Mouse (Mus musculus): ENCODE measurements at regions not wholly inside any gene's neighbourhood (a gene's known extent, or its start where the extent isn't known, plus 50 kb on each side); places are given as distances from the start of the nearest gene placed in this dataset.

DNA sequence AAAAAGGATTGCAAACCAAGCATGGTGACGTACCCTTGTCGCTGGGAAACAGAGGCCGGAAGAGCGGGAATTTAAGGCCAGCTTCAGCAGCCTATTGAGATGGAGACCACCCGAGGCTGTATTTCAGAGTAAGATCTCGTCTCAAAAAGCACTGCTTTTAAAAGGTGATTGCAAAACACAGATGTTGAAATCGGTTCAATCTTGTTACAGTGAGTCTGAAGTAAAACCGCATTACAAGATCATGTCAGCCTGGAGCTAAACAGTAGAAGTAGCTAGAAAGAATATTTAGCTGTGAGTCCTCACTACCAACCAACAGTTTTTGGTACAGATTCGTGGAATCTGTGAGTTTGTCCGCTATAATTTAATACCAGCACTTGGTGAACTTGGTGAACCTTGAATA, 69.0 kb upstream of the Mpp6 start:
- Histone ChIP-seq H3K4me1 (replicated peaks; ENCODE audit: insufficient read depth, low read length) (0 out of 2 replicates have a peak, but pooled peaks cover 6% of the 10 kb centered on the region), H3K4me2 (ENCODE audit: low read length) (no peak overlapping the region), H3K9me3 (replicated peaks; ENCODE audit: low read length) (no peaks in the 10 kb centered on the region), H3K9ac (ENCODE audit: low read depth, low read length) (no peak overlapping the region), H3K27me3 (ENCODE audit: insufficient read depth, low read length) (no peaks in the 10 kb centered on the region), H3K27ac (no peak overlapping the region), H3K36me3 (ENCODE audit: insufficient read depth, low read length) (no peaks in the 10 kb centered on the region), H3K4me3 (replicated peaks; ENCODE audit: low read depth, low read length) (no peak overlapping the region)
- ATAC-seq (replicated peaks; ENCODE audit: low FRiP score, low read depth) (no peak), DNase-seq (ENCODE audit: low spot score) (no peak)
- no peak for TF ChIP-seq CTCF (IDR thresholded peaks at IDR 0.05; ENCODE audit: low read depth)
- 83% methylated on average over 10 of the region's 10 CpGs for WGBS

DNA sequence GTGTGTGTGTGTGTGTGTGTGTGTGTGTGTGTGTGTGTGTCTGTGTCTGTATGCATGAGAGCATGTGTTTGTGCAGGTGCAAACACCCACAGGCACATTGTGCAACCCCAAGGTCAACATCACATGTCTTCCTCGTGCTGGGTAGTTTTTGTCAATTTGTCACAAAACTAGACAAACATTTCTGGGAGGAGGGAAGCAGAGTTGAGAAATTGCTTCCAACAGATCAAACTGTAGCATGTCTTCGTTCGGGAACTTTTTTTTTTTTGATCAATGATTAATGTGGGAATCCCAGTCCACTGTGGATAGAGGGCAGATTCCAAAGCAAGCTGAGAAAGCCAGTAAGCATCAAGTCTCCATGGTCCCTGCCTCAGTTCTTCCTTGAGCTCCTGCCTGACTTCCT, 67.9 kb upstream of the Mpp6 start:
- no peak for TF ChIP-seq CTCF (IDR thresholded peaks at IDR 0.05; ENCODE audit: low read depth)
- DNase-seq (ENCODE audit: low spot score), result peak; percentile 24
- 15% methylated on average over 3 of the region's 3 CpGs for WGBS

DNA sequence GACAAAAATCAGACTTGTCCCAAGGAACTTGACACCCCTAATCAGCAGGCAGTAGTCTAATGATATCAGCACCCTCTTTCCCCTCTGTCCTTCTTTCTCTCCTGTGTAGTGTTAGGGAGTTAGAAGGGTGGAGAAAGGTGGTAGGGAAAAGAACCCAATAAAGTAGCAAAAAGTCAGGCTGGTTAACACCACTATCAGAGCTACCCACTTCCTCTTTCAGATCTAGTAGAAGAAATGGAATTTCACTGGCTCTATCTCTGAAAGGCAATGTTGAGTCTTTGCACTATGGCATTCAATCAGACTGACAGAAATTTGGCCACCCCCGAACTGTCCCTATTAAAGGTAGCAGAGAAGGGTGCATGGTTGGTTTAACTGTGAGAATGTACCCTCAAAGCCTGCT, 65.9 kb upstream of the Mpp6 start:
- ATAC-seq (replicated peaks; ENCODE audit: low FRiP score, low read depth), result no peak
- TF ChIP-seq CTCF (IDR thresholded peaks at IDR 0.05; ENCODE audit: low read depth), result no peak

More for the DNA sequence above, 67.9 kb upstream of the Mpp6 start:
- H3K4me2 ChIP-seq (ENCODE audit: low read length), result no peak overlapping the region
- 0 out of 2 replicates have a peak, but pooled peaks cover 6% of the 10 kb centered on the region for H3K4me1 ChIP-seq (replicated peaks; ENCODE audit: insufficient read depth, low read length)
- H3K9me3 ChIP-seq (replicated peaks; ENCODE audit: low read length), result no peaks in the 10 kb centered on the region
- H3K27me3 ChIP-seq (ENCODE audit: insufficient read depth, low read length), result no peaks in the 10 kb centered on the region
- no peak overlapping the region for H3K9ac ChIP-seq (ENCODE audit: low read depth, low read length)
- H3K27ac ChIP-seq, result no peak overlapping the region
- H3K36me3 ChIP-seq (ENCODE audit: insufficient read depth, low read length), result no peaks in the 10 kb centered on the region
- peak; percentile 65; the same call in 1 of the 2 replicates for ATAC-seq (replicated peaks; ENCODE audit: low FRiP score, low read depth)
- no peak overlapping the region for H3K4me3 ChIP-seq (replicated peaks; ENCODE audit: low read depth, low read length)

DNA sequence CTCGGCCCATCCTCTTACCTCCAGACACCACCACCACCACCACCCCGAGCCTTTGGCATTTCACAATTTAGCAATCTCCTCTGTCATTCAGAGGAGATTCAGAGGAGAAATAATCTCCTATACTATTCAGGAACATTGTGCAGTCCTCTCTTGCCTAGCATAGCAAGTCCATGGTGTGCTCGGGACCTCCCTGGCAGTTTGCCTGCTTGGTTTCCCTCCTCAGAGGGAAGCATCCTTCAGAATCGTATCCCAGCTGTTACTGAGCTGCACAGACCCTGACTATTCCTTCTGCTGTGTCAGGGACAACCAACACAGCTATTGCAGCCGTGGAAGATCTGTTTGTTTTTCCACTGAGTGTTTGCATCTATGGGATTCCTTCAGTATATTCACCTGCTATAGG, 63.3 kb upstream of the Mpp6 start:
- no peak overlapping the region for H3K4me2 ChIP-seq (ENCODE audit: low read length)
- no peaks in the 10 kb centered on the region for H3K36me3 ChIP-seq (ENCODE audit: insufficient read depth, low read length)
- 51% methylated on average over 5 of the region's 5 CpGs for WGBS
- DNase-seq (ENCODE audit: low spot score) (peak; percentile 47), ATAC-seq (replicated peaks; ENCODE audit: low FRiP score, low read depth) (no peak)
- no peak overlapping the region for H3K9ac ChIP-seq (ENCODE audit: low read depth, low read length)
- H3K27me3 ChIP-seq (ENCODE audit: insufficient read depth, low read length), result no peaks in the 10 kb centered on the region
- H3K4me1 ChIP-seq (replicated peaks; ENCODE audit: insufficient read depth, low read length), result no peaks in the 10 kb centered on the region
- TF ChIP-seq CTCF (IDR thresholded peaks at IDR 0.05; ENCODE audit: low read depth), result no peak
- H3K4me3 ChIP-seq (replicated peaks; ENCODE audit: low read depth, low read length), result no peak overlapping the region
- H3K27ac ChIP-seq, result no peak overlapping the region
- H3K9me3 ChIP-seq (replicated peaks; ENCODE audit: low read length), result no peaks in the 10 kb centered on the region

More for the DNA sequence above, 65.9 kb upstream of the Mpp6 start:
- Histone ChIP-seq H3K4me3 (replicated peaks; ENCODE audit: low read depth, low read length) (no peak overlapping the region), H3K36me3 (ENCODE audit: insufficient read depth, low read length) (no peaks in the 10 kb centered on the region), H3K27me3 (ENCODE audit: insufficient read depth, low read length) (no peaks in the 10 kb centered on the region), H3K9ac (ENCODE audit: low read depth, low read length) (no peak overlapping the region), H3K9me3 (replicated peaks; ENCODE audit: low read length) (no peaks in the 10 kb centered on the region), H3K4me2 (ENCODE audit: low read length) (no peak overlapping the region), H3K27ac (no peak overlapping the region), H3K4me1 (replicated peaks; ENCODE audit: insufficient read depth, low read length) (no peaks in the 10 kb centered on the region)
- 83% methylated on average over 1 of the region's 1 CpGs for WGBS
- no peak for DNase-seq (ENCODE audit: low spot score)

DNA sequence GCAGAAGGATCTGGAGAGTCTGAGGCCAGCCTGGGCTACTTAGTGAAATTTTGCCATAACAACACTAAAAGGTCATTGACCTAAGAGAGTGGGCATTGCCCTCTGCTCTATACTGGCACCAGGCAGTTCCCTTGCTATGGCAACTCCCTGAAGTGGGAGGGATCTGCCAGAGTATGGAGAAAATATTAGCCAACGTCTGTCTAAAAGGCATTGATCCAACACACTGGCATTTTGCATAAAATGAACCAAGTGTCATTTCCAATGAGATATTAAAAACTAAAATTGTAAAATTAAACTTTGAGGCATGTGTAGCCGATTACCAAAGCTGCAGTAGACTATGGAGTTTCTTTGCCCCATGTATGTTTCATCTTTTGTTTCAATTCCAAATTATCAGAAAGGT, 57.6 kb upstream of the Mpp6 start:
- no peak for TF ChIP-seq CTCF (IDR thresholded peaks at IDR 0.05; ENCODE audit: low read depth)
- no peak for ATAC-seq (replicated peaks; ENCODE audit: low FRiP score, low read depth)

DNA sequence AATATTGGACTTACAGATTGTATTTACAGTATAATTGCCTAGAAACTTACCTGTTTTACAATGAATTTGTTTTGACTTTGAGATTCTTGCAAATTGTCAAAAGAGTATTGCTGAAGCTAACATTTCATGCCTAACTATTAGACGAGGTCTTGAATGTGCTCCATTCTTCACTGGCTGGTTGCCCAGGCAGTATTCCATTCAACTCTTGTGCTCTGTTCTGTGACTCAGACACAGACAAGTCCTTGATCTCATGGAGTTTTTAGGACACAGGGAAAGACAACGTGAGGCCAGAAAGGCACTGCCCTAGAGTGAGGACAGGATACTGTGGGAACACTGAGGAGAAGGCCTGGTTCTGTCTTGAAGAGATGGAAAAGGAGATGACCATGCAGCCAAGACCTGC, 57.0 kb upstream of the Mpp6 start:
- H3K4me3 ChIP-seq (replicated peaks; ENCODE audit: low read depth, low read length), result no peak overlapping the region
- H3K4me1 ChIP-seq (replicated peaks; ENCODE audit: insufficient read depth, low read length), result no peaks in the 10 kb centered on the region; the same call in 1 of the 2 replicates
- ATAC-seq (replicated peaks; ENCODE audit: low FRiP score, low read depth), result no peak
- H3K36me3 ChIP-seq (ENCODE audit: insufficient read depth, low read length), result no peaks in the 10 kb centered on the region
- TF ChIP-seq CTCF (IDR thresholded peaks at IDR 0.05; ENCODE audit: low read depth), result no peak
- DNase-seq (ENCODE audit: low spot score), result no peak
- no peaks in the 10 kb centered on the region for H3K27me3 ChIP-seq (ENCODE audit: insufficient read depth, low read length)
- H3K9ac ChIP-seq (ENCODE audit: low read depth, low read length), result no peak overlapping the region
- H3K9me3 ChIP-seq (replicated peaks; ENCODE audit: low read length), result no peaks in the 10 kb centered on the region
- no peak overlapping the region for H3K27ac ChIP-seq
- 51% methylated on average over 2 of the region's 2 CpGs for WGBS
- no peak overlapping the region for H3K4me2 ChIP-seq (ENCODE audit: low read length)

More for the DNA sequence above, 57.6 kb upstream of the Mpp6 start:
- Histone ChIP-seq H3K9me3 (replicated peaks; ENCODE audit: low read length) (no peaks in the 10 kb centered on the region), H3K27me3 (ENCODE audit: insufficient read depth, low read length) (no peaks in the 10 kb centered on the region), H3K4me1 (replicated peaks; ENCODE audit: insufficient read depth, low read length) (no peaks in the 10 kb centered on the region; the same call in 1 of the 2 replicates), H3K36me3 (ENCODE audit: insufficient read depth, low read length) (no peaks in the 10 kb centered on the region), H3K4me3 (replicated peaks; ENCODE audit: low read depth, low read length) (no peak overlapping the region), H3K9ac (ENCODE audit: low read depth, low read length) (no peak overlapping the region), H3K27ac (no peak overlapping the region), H3K4me2 (ENCODE audit: low read length) (no peak overlapping the region)
- 82% methylated on average over 2 of the region's 2 CpGs for WGBS
- DNase-seq (ENCODE audit: low spot score), result no peak

DNA sequence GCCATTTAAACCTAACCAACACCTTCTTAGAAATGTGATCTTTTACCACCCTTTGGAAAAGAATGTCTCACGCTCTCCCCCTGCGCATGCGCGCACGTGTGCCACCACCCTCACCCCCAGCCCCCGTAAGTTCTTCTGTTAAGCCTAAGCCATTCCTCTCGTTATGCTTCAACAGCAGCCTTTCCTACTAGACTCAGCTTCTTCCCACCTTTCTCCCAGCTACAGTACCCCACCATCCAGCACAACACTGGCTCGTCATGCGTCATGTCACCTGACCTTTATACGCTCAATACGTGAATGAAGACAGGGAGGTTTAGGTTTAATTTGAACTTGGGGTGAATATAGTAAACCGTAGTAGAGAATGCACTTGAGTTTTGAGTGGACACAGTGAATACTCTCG, 55.8 kb upstream of the Mpp6 start:
- no peak overlapping the region for H3K4me2 ChIP-seq (ENCODE audit: low read length)
- H3K4me3 ChIP-seq (replicated peaks; ENCODE audit: low read depth, low read length), result no peak overlapping the region
- H3K9me3 ChIP-seq (replicated peaks; ENCODE audit: low read length), result no peaks in the 10 kb centered on the region
- H3K27me3 ChIP-seq (ENCODE audit: insufficient read depth, low read length), result no peaks in the 10 kb centered on the region
- DNase-seq (ENCODE audit: low spot score) (no peak), ATAC-seq (replicated peaks; ENCODE audit: low FRiP score, low read depth) (no peak)
- H3K4me1 ChIP-seq (replicated peaks; ENCODE audit: insufficient read depth, low read length), result no peaks in the 10 kb centered on the region; the same call in 1 of the 2 replicates
- WGBS, result 66% methylated on average over 13 of the region's 13 CpGs
- no peak overlapping the region for H3K9ac ChIP-seq (ENCODE audit: low read depth, low read length)
- H3K36me3 ChIP-seq (ENCODE audit: insufficient read depth, low read length), result no peaks in the 10 kb centered on the region
- no peak for TF ChIP-seq CTCF (IDR thresholded peaks at IDR 0.05; ENCODE audit: low read depth)
- H3K27ac ChIP-seq, result no peak overlapping the region

Data from kidney, postnatal 0 days (tissue).